Mouse (Mus musculus): Measurements from ENCODE around the gene Fcho1. TPM values are rescaled to one million over a fixed set of nuclear protein-coding genes. Genes with fewer than 3 reads are reported as not detected.
"Not testable (repeated sequence)": the region's sequence is repeated elsewhere in the genome, so short reads cannot be mapped to it uniquely, and the experiment has no call there.

The Fcho1 gene
- polyA plus RNA-seq, 1 experiment from 2014 or later, result 7.4 TPM

GRCm38 (mm10) chr8:71745322-71745721 lies 19.8 kb upstream of the Fcho1 start:
- Histone ChIP-seq H3K27me3 (ENCODE audit: control insufficient read depth, insufficient read depth, low read length) (no peaks in the 10 kb centered on the region), H3K9ac (replicated peaks; ENCODE audit: low read depth, low read length) (no peak overlapping the region), H3K9me3 (ENCODE audit: control insufficient read depth, low read depth, low read length) (no peaks in the 10 kb centered on the region), H3K36me3 (ENCODE audit: control insufficient read depth, insufficient read depth, low read length) (no peaks in the 10 kb centered on the region), H3K27ac (ENCODE audit: low read length) (no peak overlapping the region), H3K4me1 (ENCODE audit: control insufficient read depth, insufficient read depth, low read length) (peaks cover 6% of the 10 kb centered on the region; the same call in 1 of the 2 replicates), H3K4me3 (ENCODE audit: low read depth, low read length) (no peak overlapping the region), H3K4me2 (replicated peaks; ENCODE audit: low read depth, low read length) (no peak overlapping the region)
- WGBS, result 85% methylated on average over 1 of the region's 1 CpGs
- no peak for ATAC-seq (ENCODE audit: insufficient number of reproducible peaks, insufficient read depth, low FRiP score, low read depth)

GRCm38 (mm10) chr8:71742783-71743182 lies 17.3 kb upstream of the Fcho1 start:
- Histone ChIP-seq H3K36me3 (ENCODE audit: control insufficient read depth, insufficient read depth, low read length) (no peaks in the 10 kb centered on the region), H3K4me2 (replicated peaks; ENCODE audit: low read depth, low read length) (no peak overlapping the region), H3K9ac (replicated peaks; ENCODE audit: low read depth, low read length) (no peak overlapping the region), H3K27ac (ENCODE audit: low read length) (no peak overlapping the region), H3K9me3 (ENCODE audit: control insufficient read depth, low read depth, low read length) (no peaks in the 10 kb centered on the region), H3K27me3 (ENCODE audit: control insufficient read depth, insufficient read depth, low read length) (no peaks in the 10 kb centered on the region), H3K4me1 (ENCODE audit: control insufficient read depth, insufficient read depth, low read length) (peaks cover 6% of the 10 kb centered on the region; the same call in 1 of the 2 replicates), H3K4me3 (ENCODE audit: low read depth, low read length) (no peak overlapping the region)
- ATAC-seq (ENCODE audit: insufficient number of reproducible peaks, insufficient read depth, low FRiP score, low read depth), result no peak
- WGBS, result 69% methylated on average over 2 of the region's 2 CpGs

- peak; percentile 48 for ATAC-seq (ENCODE audit: insufficient number of reproducible peaks, insufficient read depth, low FRiP score, low read depth)
- Histone ChIP-seq H3K9me3 (ENCODE audit: control insufficient read depth, low read depth, low read length) (no peaks in the 10 kb centered on the region), H3K27ac (ENCODE audit: low read length) (no peak overlapping the region), H3K9ac (replicated peaks; ENCODE audit: low read depth, low read length) (no peak overlapping the region), H3K27me3 (ENCODE audit: control insufficient read depth, insufficient read depth, low read length) (no peaks in the 10 kb centered on the region), H3K4me2 (replicated peaks; ENCODE audit: low read depth, low read length) (peak overlapping the region; percentile 39), H3K36me3 (ENCODE audit: control insufficient read depth, insufficient read depth, low read length) (no peaks in the 10 kb centered on the region), H3K4me3 (ENCODE audit: low read depth, low read length) (peak overlapping the region; percentile 12; the same call in 1 of the 2 replicates), H3K4me1 (ENCODE audit: control insufficient read depth, insufficient read depth, low read length) (peaks cover 6% of the 10 kb centered on the region; the same call in 1 of the 2 replicates)
- WGBS, result 8% methylated on average over 19 of the region's 19 CpGs
Observed at GRCm38 (mm10) chr8:71741687-71742114, 16.2 kb upstream of the Fcho1 start.

- H3K36me3 ChIP-seq (ENCODE audit: control insufficient read depth, insufficient read depth, low read length), result no peaks in the 10 kb centered on the region
- no peaks in the 10 kb centered on the region for H3K9me3 ChIP-seq (ENCODE audit: control insufficient read depth, low read depth, low read length)
- no peak overlapping the region for H3K27ac ChIP-seq (ENCODE audit: low read length)
- no peak for ATAC-seq (ENCODE audit: insufficient number of reproducible peaks, insufficient read depth, low FRiP score, low read depth)
- no peak overlapping the region for H3K9ac ChIP-seq (replicated peaks; ENCODE audit: low read depth, low read length)
- WGBS, result 31% methylated on average over 3 of the region's 3 CpGs
- 0 out of 2 replicates have a peak overlapping the region, but pooled peaks have one; percentile 12 for H3K4me3 ChIP-seq (ENCODE audit: low read depth, low read length)
- H3K4me1 ChIP-seq (ENCODE audit: control insufficient read depth, insufficient read depth, low read length), result peaks cover 6% of the 10 kb centered on the region; the same call in 1 of the 2 replicates
- H3K4me2 ChIP-seq (replicated peaks; ENCODE audit: low read depth, low read length), result peak overlapping the region; percentile 39
- no peaks in the 10 kb centered on the region for H3K27me3 ChIP-seq (ENCODE audit: control insufficient read depth, insufficient read depth, low read length)
Observed at GRCm38 (mm10) chr8:71741226-71741625, 15.7 kb upstream of the Fcho1 start.

GRCm38 (mm10) chr8:71738316-71738715 lies 12.8 kb upstream of the Fcho1 start:
- not testable (repeated sequence) for H3K9me3 ChIP-seq (ENCODE audit: control insufficient read depth, low read depth, low read length)

GRCm38 (mm10) chr8:71731652-71732230 lies 6.2 kb upstream of the Fcho1 start:
- no peaks in the 10 kb centered on the region for H3K27me3 ChIP-seq (ENCODE audit: control insufficient read depth, insufficient read depth, low read length)
- H3K9me3 ChIP-seq (ENCODE audit: control insufficient read depth, low read depth, low read length), result no peaks in the 10 kb centered on the region
- H3K9ac ChIP-seq (replicated peaks; ENCODE audit: low read depth, low read length), result no peak overlapping the region
- 45% methylated on average over 3 of the region's 3 CpGs for WGBS
- no peak overlapping the region for H3K27ac ChIP-seq (ENCODE audit: low read length)
- H3K36me3 ChIP-seq (ENCODE audit: control insufficient read depth, insufficient read depth, low read length), result no peaks in the 10 kb centered on the region
- peaks cover 4% of the 10 kb centered on the region; the same call in 1 of the 2 replicates for H3K4me1 ChIP-seq (ENCODE audit: control insufficient read depth, insufficient read depth, low read length)
- ATAC-seq (ENCODE audit: insufficient number of reproducible peaks, insufficient read depth, low FRiP score, low read depth), result no peak
- no peak overlapping the region for H3K4me2 ChIP-seq (replicated peaks; ENCODE audit: low read depth, low read length)
- no peak overlapping the region for H3K4me3 ChIP-seq (ENCODE audit: low read depth, low read length)

More at GRCm38 (mm10) chr8:71738316-71738715, 12.8 kb upstream of the Fcho1 start:
- ATAC-seq (ENCODE audit: insufficient number of reproducible peaks, insufficient read depth, low FRiP score, low read depth); H3K4me2 ChIP-seq (replicated peaks; ENCODE audit: low read depth, low read length); H3K27me3 ChIP-seq (ENCODE audit: control insufficient read depth, insufficient read depth, low read length); H3K4me3 ChIP-seq (ENCODE audit: low read depth, low read length); H3K36me3 ChIP-seq (ENCODE audit: control insufficient read depth, insufficient read depth, low read length); H3K9ac ChIP-seq (replicated peaks; ENCODE audit: low read depth, low read length); H3K4me1 ChIP-seq (ENCODE audit: control insufficient read depth, insufficient read depth, low read length); H3K27ac ChIP-seq (ENCODE audit: low read length): not testable (repeated sequence)

- H3K4me3 ChIP-seq (ENCODE audit: low read depth, low read length), result peak overlapping the region; percentile 17; the same call in 1 of the 2 replicates
- H3K9me3 ChIP-seq (ENCODE audit: control insufficient read depth, low read depth, low read length), result no peaks in the 10 kb centered on the region
- no peak overlapping the region for H3K27ac ChIP-seq (ENCODE audit: low read length)
- WGBS, result 4% methylated on average over 16 of the region's 16 CpGs
- H3K4me2 ChIP-seq (replicated peaks; ENCODE audit: low read depth, low read length), result peak overlapping the region; percentile 43
- no peak overlapping the region for H3K9ac ChIP-seq (replicated peaks; ENCODE audit: low read depth, low read length)
- no peaks in the 10 kb centered on the region for H3K27me3 ChIP-seq (ENCODE audit: control insufficient read depth, insufficient read depth, low read length)
- peaks cover 4% of the 10 kb centered on the region; the same call in 1 of the 2 replicates for H3K4me1 ChIP-seq (ENCODE audit: control insufficient read depth, insufficient read depth, low read length)
- H3K36me3 ChIP-seq (ENCODE audit: control insufficient read depth, insufficient read depth, low read length), result no peaks in the 10 kb centered on the region
- ATAC-seq (ENCODE audit: insufficient number of reproducible peaks, insufficient read depth, low FRiP score, low read depth), result no peak
Observed at GRCm38 (mm10) chr8:71728826-71729620, 3.5 kb upstream of the Fcho1 start.

- H3K27me3 ChIP-seq (ENCODE audit: control insufficient read depth, insufficient read depth, low read length), result no peaks in the 10 kb centered on the region
- no peaks in the 10 kb centered on the region for H3K9me3 ChIP-seq (ENCODE audit: control insufficient read depth, low read depth, low read length)
- 6% methylated on average over 19 of the region's 21 CpGs for WGBS
- no peak overlapping the region for H3K9ac ChIP-seq (replicated peaks; ENCODE audit: low read depth, low read length)
- H3K36me3 ChIP-seq (ENCODE audit: control insufficient read depth, insufficient read depth, low read length), result no peaks in the 10 kb centered on the region
- H3K4me1 ChIP-seq (ENCODE audit: control insufficient read depth, insufficient read depth, low read length), result peaks cover 4% of the 10 kb centered on the region; the same call in 1 of the 2 replicates
- peak overlapping the region; percentile 17; the same call in 1 of the 2 replicates for H3K4me3 ChIP-seq (ENCODE audit: low read depth, low read length)
- H3K27ac ChIP-seq (ENCODE audit: low read length), result no peak overlapping the region
- ATAC-seq (ENCODE audit: insufficient number of reproducible peaks, insufficient read depth, low FRiP score, low read depth), result peak; percentile 19; the same call in 1 of the 2 replicates
- peak overlapping the region; percentile 43 for H3K4me2 ChIP-seq (replicated peaks; ENCODE audit: low read depth, low read length)
Observed at GRCm38 (mm10) chr8:71728240-71728785, 2.8 kb upstream of the Fcho1 start.
